Mouse (Mus musculus) MEL (cell line): Measurements from ENCODE around the gene Btf3l4. TPM values are rescaled to one million over a fixed set of nuclear protein-coding genes. Genes with fewer than 3 reads are reported as not detected.

ENCODE experiments used
- DNase-seq: peaks from one replicate; pipeline ENCODE4 v3.0.0; 2011; ENCODE audit warnings: low read depth, low spot score
- H3K27ac ChIP-seq: 2 replicates; pipeline ENCODE4 v1.5.1; 2012; ENCODE audit warnings: low read depth, mild to moderate bottlenecking, control low read depth, low read length, moderate library complexity; ENCODE audit not compliant: control insufficient read depth
- H3K27me3 ChIP-seq, 2 experiments: fragments of 150-350 bp in 1 of 2; sonication (generic) in 1 of 2; 2 replicates each; pipeline ENCODE4 v1.6.1; 2012; ENCODE audit warnings: low read length in 2 of 2, mild to moderate bottlenecking in 2 of 2, improper control_type of control experiment in 1 of 2, moderate library complexity in 1 of 2; ENCODE audit not compliant: insufficient read depth in 2 of 2, control insufficient read depth in 1 of 2
- H3K36me3 ChIP-seq, 2 experiments: 2 replicates each; pipeline ENCODE4 v1.6.1; 2012 to 2014; ENCODE audit warnings: low read length in 2 of 2, improper control_type of control experiment in 1 of 2, inconsistent platforms in 1 of 2, mild to moderate bottlenecking in 1 of 2; ENCODE audit not compliant: insufficient read depth in 2 of 2, control insufficient read depth in 1 of 2
- H3K4me1 ChIP-seq, 2 experiments: fragments of 150-350 bp in 1 of 2; sonication (generic) in 1 of 2; 2 replicates each; pipeline ENCODE4 v1.6.1; 2012; ENCODE audit warnings: low read length in 2 of 2, improper control_type of control experiment in 1 of 2, mild to moderate bottlenecking in 1 of 2; ENCODE audit not compliant: insufficient read depth in 2 of 2, control insufficient read depth in 1 of 2
- H3K4me3 ChIP-seq, 2 experiments: fragments of 150-350 bp in 1 of 2; sonication (generic) in 1 of 2; 2 replicates each; pipeline ENCODE4 v1.5.1; 2012; ENCODE audit warnings: low read depth in 2 of 2, low read length in 2 of 2, mild to moderate bottlenecking in 2 of 2, moderate library complexity in 2 of 2, control low read depth in 1 of 2, improper control_type of control experiment in 1 of 2; ENCODE audit not compliant: control insufficient read depth in 1 of 2, insufficient read depth in 1 of 2
- H3K79me2 ChIP-seq: 2 replicates; pipeline ENCODE4 v1.6.1; 2012; ENCODE audit warnings: mild to moderate bottlenecking, low read length, moderate library complexity; ENCODE audit not compliant: control insufficient read depth, poor library complexity, insufficient read depth
- H3K9ac ChIP-seq: 2 replicates; pipeline ENCODE4 v1.6.1; 2012; ENCODE audit warnings: low read depth, mild to moderate bottlenecking, control low read depth, low read length, moderate library complexity; ENCODE audit not compliant: control insufficient read depth, poor library complexity, severe bottlenecking
- H3K9me3 ChIP-seq: fragments of 150-350 bp; sonication (generic); replicated peaks from 2 replicates; pipeline ENCODE4 v1.6.1; 2012; ENCODE audit warnings: mild to moderate bottlenecking, low read length, improper control_type of control experiment, moderate library complexity; ENCODE audit not compliant: insufficient read depth
- BHLHE40 ChIP-seq: IDR thresholded peaks from 2 replicates; pipeline ENCODE4 v1.6.1; 2012; ENCODE audit warnings: low read depth, mild to moderate bottlenecking, inconsistent platforms, low read length, improper control_type of control experiment, borderline replicate concordance
- E2F4 ChIP-seq: IDR thresholded peaks from 2 replicates; pipeline ENCODE4 v1.6.1; 2011; ENCODE audit warnings: low read depth, low read length, improper control_type of control experiment, borderline replicate concordance
- ELF1 ChIP-seq: IDR thresholded peaks from 2 replicates; pipeline ENCODE4 v1.6.1; 2014; ENCODE audit warnings: low read depth, mild to moderate bottlenecking, inconsistent platforms, low read length, improper control_type of control experiment, moderate library complexity
- ETS1 ChIP-seq: IDR thresholded peaks from 2 replicates; pipeline ENCODE4 v1.6.1; 2012; ENCODE audit warnings: low read depth, mild to moderate bottlenecking, inconsistent platforms, low read length, improper control_type of control experiment, moderate library complexity
- GABPA ChIP-seq: IDR thresholded peaks from 2 replicates; pipeline ENCODE4 v1.6.1; 2012; ENCODE audit warnings: low read depth, mild to moderate bottlenecking, inconsistent platforms, low read length, improper control_type of control experiment, moderate library complexity
- KAT2A ChIP-seq: conservative IDR thresholded peaks from 2 replicates; pipeline ENCODE4 v1.6.1; 2012; ENCODE audit warnings: low read depth, low read length, improper control_type of control experiment, inconsistent platforms
- MAFK ChIP-seq: IDR thresholded peaks from 2 replicates; pipeline ENCODE4 v1.6.1; 2011; ENCODE audit warnings: low read depth, mild to moderate bottlenecking, low read length, improper control_type of control experiment, borderline replicate concordance
- MAX ChIP-seq: IDR thresholded peaks from 2 replicates; pipeline ENCODE4 v1.6.1; 2011; ENCODE audit warnings: low read length, improper control_type of control experiment
- MEF2A ChIP-seq: IDR thresholded peaks from 2 replicates; pipeline ENCODE4 v1.6.1; 2014; ENCODE audit warnings: low read depth, mild to moderate bottlenecking, inconsistent platforms, low read length, improper control_type of control experiment; ENCODE audit not compliant: poor library complexity, insufficient replicate concordance, severe bottlenecking; ENCODE audit errors: extremely low read depth
- MXI1 ChIP-seq: IDR thresholded peaks from 2 replicates; pipeline ENCODE4 v1.6.1; 2011; ENCODE audit warnings: mild to moderate bottlenecking, low read depth, low read length, improper control_type of control experiment
- MYB ChIP-seq: IDR thresholded peaks from 2 replicates; pipeline ENCODE4 v1.6.1; 2011; ENCODE audit warnings: mild to moderate bottlenecking, low read depth, low read length, improper control_type of control experiment
- MYC ChIP-seq: IDR thresholded peaks from 2 replicates; pipeline ENCODE4 v1.6.1; 2011; ENCODE audit warnings: low read depth, mild to moderate bottlenecking, low read length, improper control_type of control experiment, moderate library complexity
- NRF1 ChIP-seq: IDR thresholded peaks from 2 replicates; pipeline ENCODE4 v1.6.1; 2014; ENCODE audit warnings: low read depth, mild to moderate bottlenecking, inconsistent platforms, low read length, improper control_type of control experiment, moderate library complexity; ENCODE audit not compliant: poor library complexity, insufficient read depth, severe bottlenecking
- POLR2A ChIP-seq, 2 experiments: IDR thresholded peaks; 2 replicates each; pipeline ENCODE4 v1.6.1; 2011 to 2012; ENCODE audit warnings: low read length in 2 of 2, mild to moderate bottlenecking in 2 of 2, control low read depth in 1 of 2, improper control_type of control experiment in 1 of 2, low read depth in 1 of 2, moderate library complexity in 1 of 2; ENCODE audit not compliant: control insufficient read depth in 1 of 2, insufficient read depth in 1 of 2, poor library complexity in 1 of 2
- RAD21 ChIP-seq: IDR thresholded peaks from 2 replicates; pipeline ENCODE4 v1.6.1; 2011; ENCODE audit warnings: mild to moderate bottlenecking, low read depth, low read length, improper control_type of control experiment
- TAL1 ChIP-seq: IDR thresholded peaks from 2 replicates; pipeline ENCODE4 v1.6.1; 2012; ENCODE audit warnings: mild to moderate bottlenecking, inconsistent platforms, low read length, moderate library complexity, mixed read lengths
- UBTF ChIP-seq: IDR thresholded peaks from 2 replicates; pipeline ENCODE4 v1.6.1; 2012; ENCODE audit warnings: low read depth, mild to moderate bottlenecking, inconsistent platforms, low read length, improper control_type of control experiment, moderate library complexity, borderline replicate concordance; ENCODE audit not compliant: insufficient read depth
- USF1 ChIP-seq: IDR thresholded peaks from 2 replicates; pipeline ENCODE4 v1.6.1; 2014; ENCODE audit warnings: low read depth, mild to moderate bottlenecking, inconsistent platforms, low read length, improper control_type of control experiment, moderate library complexity
- ZC3H11A ChIP-seq: IDR thresholded peaks from 2 replicates; pipeline ENCODE4 v1.6.1; 2012; ENCODE audit warnings: low read depth, mild to moderate bottlenecking, inconsistent platforms, low read length, improper control_type of control experiment
- ZKSCAN1 ChIP-seq: IDR thresholded peaks from 2 replicates; pipeline ENCODE4 v1.6.1; 2012; ENCODE audit warnings: low read depth, mild to moderate bottlenecking, inconsistent platforms, low read length, improper control_type of control experiment, moderate library complexity
- polyA plus RNA-seq, 2 experiments: library from polyadenylated mRNA; stranded (reverse) in 1 of 2; unstranded in 1 of 2; fragments of >175 nt in 1 of 2; fragments of >200 nt in 1 of 2; gene quantifications; 2 replicates each; pipeline versions ENCODE4 v1.2.1 to v1.2.4; 2012; ENCODE audit warnings: low replicate concordance in 2 of 2, low read depth in 1 of 2; ENCODE audit not compliant: insufficient read length in 2 of 2, insufficient read depth in 1 of 2, missing spikeins in 1 of 2
- total RNA-seq: library from RNA; depleted of rRNA; stranded (reverse); fragments of 300-350 nt; gene quantifications from 2 replicates; pipeline ENCODE4 v1.2.3, GENCODE M21; 2012

The Btf3l4 gene
- total and polyA plus RNA-seq, 3 experiments = 24.4 to 43.8 TPM; not detected in 1

DNA sequence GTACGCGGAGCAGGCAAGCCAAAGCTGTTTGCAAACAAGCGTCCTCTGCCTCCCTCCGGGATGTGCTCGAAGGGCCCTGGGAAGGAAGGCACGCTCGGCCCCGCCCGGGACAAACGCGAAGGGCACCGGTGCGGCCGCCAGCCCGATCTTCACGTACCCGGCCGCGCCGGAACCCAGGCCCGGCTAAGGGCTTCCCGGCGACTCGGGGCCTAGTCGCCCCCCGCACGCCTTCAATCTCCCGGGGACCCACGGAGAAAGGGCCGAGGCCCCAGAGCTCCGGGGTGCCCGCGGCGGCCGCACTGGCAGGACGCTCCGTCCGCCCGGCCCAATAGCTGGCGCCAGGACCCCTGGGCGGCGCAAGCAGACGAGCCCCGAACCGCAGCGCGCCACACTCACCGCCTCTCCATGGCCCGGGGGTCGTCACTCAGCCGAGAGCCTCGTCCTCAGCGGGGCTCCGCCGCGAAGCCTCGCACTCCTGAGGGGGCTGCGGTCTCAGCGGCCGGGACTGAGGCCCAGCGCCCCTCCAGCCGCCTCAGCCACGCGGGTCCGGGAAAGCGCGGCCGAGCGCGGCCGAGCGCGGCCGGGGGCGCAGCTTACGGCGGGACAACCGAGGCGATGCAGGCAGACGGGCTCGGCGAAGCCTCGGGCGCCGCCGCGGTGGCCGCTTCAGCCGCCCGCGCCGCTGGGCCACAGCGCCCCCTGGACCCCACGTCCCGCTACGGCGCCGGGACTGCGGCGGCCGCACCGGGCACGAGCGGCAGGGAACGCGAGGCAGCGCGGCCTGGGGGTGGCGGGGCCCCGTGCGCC lies 53.2 kb downstream of the Btf3l4 start, which contains the start of gene Zfyve9:
Gene Zfyve9 (minus strand): TSS at position 742 of the 807 bp plus-strand sequence.
- no peak for TF ChIP-seq NRF1
- TF ChIP-seq ZKSCAN1 = no peak
- no peak for TF ChIP-seq MAFK
- Histone ChIP-seq H3K36me3 (no peaks in the 10 kb centered on the region), H3K4me3 (no peak within 1 kb of the TSS), H3K4me1 (no peaks in the 10 kb centered on the region; a peak in 1 of 4 replicates), H3K27ac (no peak within 1 kb of the TSS), H3K9ac (no peak within 1 kb of the TSS), H3K9me3 (no peaks in the 10 kb centered on the region), H3K27me3 (peaks cover 0 to 9% of the 10 kb centered on the region in 2 experiments; a peak in 2 of 4 replicates), H3K79me2 (no peaks in the 10 kb centered on the region)
- no peak for DNase-seq

DNA sequence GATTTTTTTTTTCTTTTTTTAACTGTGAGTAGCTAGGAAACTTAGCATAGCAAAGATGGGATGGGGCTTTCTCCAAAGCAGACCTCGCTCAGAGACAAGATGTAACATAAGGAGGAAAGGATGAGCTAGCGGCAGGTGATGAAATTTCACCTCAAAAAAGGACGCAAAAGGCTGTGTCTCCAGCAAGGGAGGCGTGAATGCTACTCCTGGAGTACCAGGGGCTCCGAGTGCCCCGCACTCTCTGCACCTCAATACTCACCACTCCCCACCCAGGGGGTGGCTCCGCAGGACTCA lies 53.7 kb downstream of the Btf3l4 start:
- Histone ChIP-seq H3K4me3 (no peak overlapping the region), H3K27me3 (peaks cover 0 to 9% of the 10 kb centered on the region in 2 experiments; a peak in 2 of 4 replicates), H3K36me3 (no peaks in the 10 kb centered on the region), H3K27ac (no peak overlapping the region), H3K4me1 (no peaks in the 10 kb centered on the region; a peak in 1 of 4 replicates), H3K79me2 (no peaks in the 10 kb centered on the region), H3K9me3 (no peaks in the 10 kb centered on the region), H3K9ac (no peak overlapping the region)
- DNase-seq = no peak
- no peak for TF ChIP-seq E2F4
- no peak for TF ChIP-seq ZC3H11A
- no peak for TF ChIP-seq UBTF
- no peak for TF ChIP-seq MEF2A
- no peak for TF ChIP-seq TAL1
- TF ChIP-seq MYC = no peak
- no peak for TF ChIP-seq POLR2A (IDR thresholded peaks at IDR 0.05; ENCODE audit: control insufficient read depth in 1 of 2, insufficient read depth in 1 of 2, low read depth in 1 of 2, low read length in 2 of 2, poor library complexity in 1 of 2)
- TF ChIP-seq BHLHE40 = no peak
- no peak for TF ChIP-seq KAT2A
- TF ChIP-seq GABPA = no peak
- TF ChIP-seq MYB = no peak
- TF ChIP-seq MAX = no peak
- no peak for TF ChIP-seq MXI1
- no peak for TF ChIP-seq RAD21
- no peak for TF ChIP-seq ZKSCAN1
- no peak for TF ChIP-seq ELF1
- TF ChIP-seq USF1 = no peak
- TF ChIP-seq ETS1 = no peak
